Mouse (Mus musculus) lung, embryonic 14.5 days (tissue): ENCODE data around the gene Tspan1. TPM values are rescaled to one million over a fixed set of nuclear protein-coding genes. Genes with fewer than 3 reads are reported as not detected.

Experiments used
- ATAC-seq: fragments of 200-750 bp; cut with Nextera tagmentation; 2 replicates; pipeline ENCODE4 v1.8.0; 2017; ENCODE audit warnings: mild to moderate bottlenecking, moderate TSS enrichment, moderate library complexity; ENCODE audit not compliant: insufficient read depth
- DNase-seq: peaks from one replicate; pipeline ENCODE4 v3.0.0-alpha.2; 2015
- H3K27ac ChIP-seq: fragments of 300-500 bp; sonication (generic); 2 replicates; pipeline ENCODE4 v1.5.1; 2014; ENCODE audit warnings: low read depth, mild to moderate bottlenecking, moderate library complexity
- H3K27me3 ChIP-seq: fragments of 300-500 bp; sonication (generic); 2 replicates; pipeline ENCODE4 v1.6.1; 2014; ENCODE audit warnings: low read length, control low read depth; ENCODE audit not compliant: insufficient read depth
- H3K36me3 ChIP-seq: fragments of 300-500 bp; sonication (generic); 2 replicates; pipeline ENCODE4 v1.6.1; 2014; ENCODE audit warnings: control low read depth; ENCODE audit not compliant: insufficient read depth
- H3K4me1 ChIP-seq: fragments of 300-500 bp; sonication (generic); 2 replicates; pipeline ENCODE4 v1.6.1; 2014; ENCODE audit warnings: antibody characterized with exemption, control low read depth; ENCODE audit not compliant: insufficient read depth
- H3K4me2 ChIP-seq: fragments of 300-500 bp; sonication (generic); 2 replicates; pipeline ENCODE4 v1.6.1; 2014; ENCODE audit warnings: mild to moderate bottlenecking
- H3K4me3 ChIP-seq: fragments of 300-500 bp; sonication (generic); 2 replicates; pipeline ENCODE4 v1.5.1; 2014; ENCODE audit warnings: low read depth, low read length
- H3K9ac ChIP-seq: fragments of 300-500 bp; sonication (generic); 2 replicates; pipeline ENCODE4 v1.6.1; 2014
- H3K9me3 ChIP-seq: fragments of 300-500 bp; sonication (generic); 2 replicates; pipeline ENCODE4 v1.6.1; 2016; ENCODE audit warnings: low read depth, low read length, control low read depth
- CTCF ChIP-seq: IDR thresholded peaks from 2 replicates; pipeline ENCODE4 v1.5.1; 2016; ENCODE audit warnings: antibody characterized with exemption, low read depth
- WGBS: fragments of 180-500 bp; shearing (Covaris S2); extraction: QIAGEN DNeasy Blood & Tissue Kit; methylation state at CpG from one replicate; pipeline ENCODE4 v1.1.7; 2014; 5-methylcytosine and 5-hydroxymethylcytosine counted together
- polyA plus RNA-seq: library from polyadenylated mRNA; unstranded; fragments of >200 nt; fragmentation: Nextera tagmentation; extraction: Ambion mirVana; gene quantifications from 2 replicates; pipeline ENCODE4 v1.2.1, GENCODE M21; 2014

The Tspan1 gene
- polyA plus RNA-seq, 1 experiment from 2014 or later: 7.0 TPM

GRCm38 (mm10) chr4:116193583-116194383 lies 26.4 kb upstream of the Tspan1 start:
- Histone ChIP-seq H3K36me3 (no peaks in the 10 kb centered on the region), H3K4me2 (no peak overlapping the region), H3K4me3 (no peak overlapping the region), H3K9me3 (no peaks in the 10 kb centered on the region), H3K9ac (no peak overlapping the region), H3K27ac (no peak overlapping the region), H3K4me1 (no peaks in the 10 kb centered on the region; the same call in 1 of the 2 replicates), H3K27me3 (no peaks in the 10 kb centered on the region)
- 38% methylated on average over 9 of the region's 9 CpGs for WGBS
- 0 out of 2 replicates have a peak, but pooled peaks have one; percentile 35 for ATAC-seq
- no peak for TF ChIP-seq CTCF
- no peak for DNase-seq

- Histone ChIP-seq H3K4me3 (no peak overlapping the region), H3K27ac (no peak overlapping the region), H3K36me3 (no peaks in the 10 kb centered on the region), H3K4me1 (no peaks in the 10 kb centered on the region; the same call in 1 of the 2 replicates), H3K9ac (no peak overlapping the region), H3K4me2 (no peak overlapping the region), H3K27me3 (no peaks in the 10 kb centered on the region), H3K9me3 (no peaks in the 10 kb centered on the region)
- DNase-seq: no peak
- 35% methylated on average over 4 of the region's 4 CpGs for WGBS
- ATAC-seq: no peak
- no peak for TF ChIP-seq CTCF
These were observed 25.0 kb upstream of the Tspan1 start for GRCm38 (mm10) chr4:116192286-116192835.

GRCm38 (mm10) chr4:116185083-116185482 lies 17.7 kb upstream of the Tspan1 start:
- H3K4me3 ChIP-seq: no peak overlapping the region
- no peak for DNase-seq
- H3K4me2 ChIP-seq: no peak overlapping the region
- no peak for ATAC-seq
- H3K9ac ChIP-seq: no peak overlapping the region
- H3K36me3 ChIP-seq: no peaks in the 10 kb centered on the region
- no peak overlapping the region for H3K27ac ChIP-seq
- no peaks in the 10 kb centered on the region for H3K27me3 ChIP-seq
- H3K4me1 ChIP-seq: no peaks in the 10 kb centered on the region
- H3K9me3 ChIP-seq: no peaks in the 10 kb centered on the region
- TF ChIP-seq CTCF: no peak
- WGBS: 78% methylated on average over 4 of the region's 4 CpGs

- Histone ChIP-seq H3K4me3 (no peak overlapping the region), H3K4me1 (no peaks in the 10 kb centered on the region), H3K36me3 (no peaks in the 10 kb centered on the region), H3K27ac (no peak overlapping the region), H3K4me2 (peak overlapping the region; percentile 40), H3K9ac (no peak overlapping the region), H3K27me3 (no peaks in the 10 kb centered on the region), H3K9me3 (no peaks in the 10 kb centered on the region)
- no peak for TF ChIP-seq CTCF
- WGBS: 5% methylated on average over 12 of the region's 12 CpGs
- no peak for ATAC-seq
- peak; percentile 55 for DNase-seq
These were observed 15.3 kb upstream of the Tspan1 start for GRCm38 (mm10) chr4:116182745-116183144.

GRCm38 (mm10) chr4:116182079-116182478 lies 14.7 kb upstream of the Tspan1 start:
- Histone ChIP-seq H3K27me3 (no peaks in the 10 kb centered on the region), H3K4me1 (no peaks in the 10 kb centered on the region), H3K27ac (no peak overlapping the region), H3K9ac (no peak overlapping the region), H3K4me3 (no peak overlapping the region), H3K4me2 (no peak overlapping the region), H3K36me3 (no peaks in the 10 kb centered on the region), H3K9me3 (no peaks in the 10 kb centered on the region)
- TF ChIP-seq CTCF: no peak
- no peak for ATAC-seq
- no peak for DNase-seq
- 48% methylated on average over 3 of the region's 3 CpGs for WGBS

GRCm38 (mm10) chr4:116177140-116177539 lies 9.7 kb upstream of the Tspan1 start:
- Histone ChIP-seq H3K4me3 (peak overlapping the region; percentile 21; the same call in 1 of the 2 replicates), H3K4me1 (peaks cover 15% of the 10 kb centered on the region), H3K27ac (peak overlapping the region; percentile 94), H3K4me2 (peak overlapping the region; percentile 58), H3K9me3 (no peaks in the 10 kb centered on the region), H3K9ac (peak overlapping the region; percentile 38; the same call in 1 of the 2 replicates), H3K27me3 (no peaks in the 10 kb centered on the region), H3K36me3 (no peaks in the 10 kb centered on the region)
- peak; percentile 74 for DNase-seq
- 26% methylated on average over 5 of the region's 5 CpGs for WGBS
- no peak for TF ChIP-seq CTCF
- peak; percentile 53 for ATAC-seq

- H3K27me3 ChIP-seq: no peaks in the 10 kb centered on the region
- peak overlapping the region; percentile 94 for H3K27ac ChIP-seq
- H3K9ac ChIP-seq: peak overlapping the region; percentile 38
- H3K36me3 ChIP-seq: no peaks in the 10 kb centered on the region
- TF ChIP-seq CTCF: no peak
- H3K4me3 ChIP-seq: peak overlapping the region; percentile 21
- DNase-seq (peak; percentile 89), ATAC-seq (peak; percentile 94)
- peaks cover 15% of the 10 kb centered on the region for H3K4me1 ChIP-seq
- peak overlapping the region; percentile 58 for H3K4me2 ChIP-seq
- 25% methylated on average over 10 of the region's 10 CpGs for WGBS
- no peaks in the 10 kb centered on the region for H3K9me3 ChIP-seq
These were observed 9.2 kb upstream of the Tspan1 start for GRCm38 (mm10) chr4:116176543-116176988.
